Comparison of ENCODE assay signal across 16 mouse cellular contexts in genomic region chr4:141816776-141817655, GRCm38 (mm10). TPM values are rescaled to one million over a fixed set of nuclear protein-coding genes. Genes with fewer than 3 reads are reported as not detected.
DNase-seq lines count a peak whose midpoint lies in the region; ATAC-seq lines count a peak whose summit lies in the region.
"Had no signal": no experiment of that assay in that cellular context is flagged by ENCODE, and none has a peak within 500 bp of the region (broad histone marks: within the 10 kb centered on the region; RNA-seq: fewer than 3 reads in every experiment).

No protein-coding gene starts in this region.

- intact Hi-C loops in left cerebral cortex, postnatal 4 days (cut with DNase I) = no loop called here

- DNase-seq in frontal cortex, postnatal 14 days (ENCODE audit: low spot score in 2 of 2) = no peak
- DNase-seq in left cerebral cortex, postnatal 4 days = peak; percentile 19
- DNase-seq in left cerebral cortex, adult 11 months (ENCODE audit: low spot score) = no peak
- DNase-seq in urinary bladder, postnatal 10 days (ENCODE audit: low spot score) = peak; percentile 4
- no peak for DNase-seq in urinary bladder, adult 18-20 months (ENCODE audit: low spot score in 2 of 2)
- no peak for DNase-seq in kidney, postnatal 14 days
- DNase-seq: adrenal gland, postnatal 10 days; cerebellum, adult 11 months; cerebellum, postnatal 14 days; gastrocnemius, postnatal 10 days; heart, postnatal 4 days; thymus, postnatal 14 days had no signal

- ATAC-seq in frontal cortex, adult (ENCODE audit: low TSS enrichment) = peak; percentile 59; the same call in 1 of the 2 replicates
- ATAC-seq: activated CD4-positive, CD25-positive, alpha-beta regulatory T cell, adult 4 months had no signal

RNA-seq across cellular contexts. Expression of gene Cela2a, which starts 8.9 kb away (rescaled TPM):
- not detected for total RNA-seq in left cerebral cortex, postnatal 4 days (2021)
- total RNA-seq: adrenal gland, postnatal 10 days; G1E; gastrocnemius, postnatal 10 days; heart, adult 2 months; heart, postnatal 4 days had no signal

RNA-seq across cellular contexts. Expression of gene Casp9, which starts 23.6 kb away (rescaled TPM):
- total RNA-seq in left cerebral cortex, postnatal 4 days (2021) = 10 to 100 TPM; 26.9 to 29.7 TPM

RNA-seq across cellular contexts. Expression of gene Dnajc16, which starts 26.3 kb away (rescaled TPM):
- total RNA-seq in left cerebral cortex, postnatal 4 days (2021) = 10 to 100 TPM; 22.4 to 27.9 TPM

RNA-seq across cellular contexts. Expression of gene Ctrc, which starts 29.1 kb away (rescaled TPM):
- not detected for total RNA-seq in left cerebral cortex, postnatal 4 days (2021)
- total RNA-seq: adrenal gland, postnatal 10 days; G1E; gastrocnemius, postnatal 10 days; heart, adult 2 months; heart, postnatal 4 days had no signal

RNA-seq across cellular contexts. Expression of gene Efhd2, which starts 57.7 kb away (rescaled TPM):
- total RNA-seq in left cerebral cortex, postnatal 4 days (2021) = 10 to 100 TPM; 29.5 to 31.8 TPM

Comparison
In these comparisons a context has a peak if more than half of its experiments do, and no peak if none do; other contexts are left out.
1. DNase-seq: peak in left cerebral cortex, postnatal 4 days (single experiment) and urinary bladder, postnatal 10 days (single experiment); none in frontal cortex, postnatal 14 days (0 of 2), left cerebral cortex, adult 11 months (single experiment), urinary bladder, adult 18-20 months (0 of 2) and kidney, postnatal 14 days (single experiment).